Mouse (Mus musculus): Measurements from ENCODE around the gene Gm28035.

The Gm28035 gene

GRCm38 (mm10) chr2:30306087-30306486 is 65.7 kb downstream of the Gm28035 start:
- in situ Hi-C loops (cut with MboI): no loop called here

DNA sequence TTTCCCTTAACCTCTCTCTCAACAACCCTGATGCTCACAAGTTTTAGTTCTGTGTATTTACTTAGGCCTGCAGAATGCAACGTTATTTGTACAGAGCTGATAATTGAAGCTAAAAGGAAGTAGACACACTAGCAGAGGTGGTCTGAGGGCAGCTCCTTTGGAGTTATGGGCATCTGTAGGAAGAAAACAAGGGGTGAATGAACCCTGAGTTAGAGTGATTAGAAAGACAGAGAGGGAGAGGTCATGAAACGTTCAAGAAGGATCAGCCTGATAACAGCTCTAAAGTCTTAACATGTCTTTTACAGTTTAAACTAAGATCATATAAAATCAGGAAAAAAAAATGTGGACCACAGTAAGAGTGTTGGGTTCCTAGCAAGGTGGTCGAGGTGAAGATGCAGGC is 69.0 kb downstream of the Gm28035 start:
- in situ Hi-C loops (cut with MboI): no loop called here

- in situ Hi-C loops (cut with MboI): no loop called here
Observed at GRCm38 (mm10) chr2:30311481-30311880, 71.1 kb downstream of the Gm28035 start.

DNA sequence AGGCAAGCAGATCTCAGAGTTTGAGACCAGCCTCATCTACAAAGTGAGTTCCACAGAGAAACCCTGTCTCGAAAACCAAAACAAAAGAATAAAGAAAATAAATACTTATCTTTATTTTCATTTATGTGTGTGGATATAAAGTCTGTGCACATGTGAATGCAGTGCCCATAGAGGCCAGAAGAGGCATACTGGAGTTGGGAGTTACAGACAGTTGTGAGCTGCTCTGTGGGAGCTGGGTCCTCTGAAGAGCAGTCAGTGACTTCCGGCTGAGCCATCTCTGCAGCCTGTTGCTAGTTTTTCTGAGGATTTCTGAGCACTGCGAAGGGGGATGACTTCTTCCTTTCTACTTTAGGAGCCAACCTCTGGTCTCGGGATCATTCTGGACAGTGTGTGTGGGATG is 75.8 kb downstream of the Gm28035 start:
- in situ Hi-C loops (cut with MboI): no loop called here

DNA sequence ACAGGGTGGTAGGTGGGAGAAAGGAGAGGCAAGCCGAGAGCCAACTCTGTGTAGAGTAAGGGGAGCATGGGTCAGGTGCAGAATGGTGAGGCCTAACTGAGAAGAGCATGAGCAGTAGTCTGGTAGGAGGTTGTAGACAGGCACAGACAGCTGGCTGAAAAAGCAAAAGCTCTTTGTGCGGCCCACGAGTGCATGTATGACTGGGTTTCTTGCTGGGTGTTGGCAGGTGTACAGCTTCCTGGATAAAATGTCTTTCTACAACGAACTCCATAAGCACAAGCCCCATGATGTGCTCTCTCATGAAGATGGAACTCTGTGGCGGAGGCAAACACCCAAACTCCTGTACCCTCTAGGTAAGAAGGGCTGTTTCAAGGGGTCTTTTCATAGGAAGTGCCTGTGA is 76.6 kb downstream of the Gm28035 start:
- in situ Hi-C loops (cut with MboI): no loop called here

DNA sequence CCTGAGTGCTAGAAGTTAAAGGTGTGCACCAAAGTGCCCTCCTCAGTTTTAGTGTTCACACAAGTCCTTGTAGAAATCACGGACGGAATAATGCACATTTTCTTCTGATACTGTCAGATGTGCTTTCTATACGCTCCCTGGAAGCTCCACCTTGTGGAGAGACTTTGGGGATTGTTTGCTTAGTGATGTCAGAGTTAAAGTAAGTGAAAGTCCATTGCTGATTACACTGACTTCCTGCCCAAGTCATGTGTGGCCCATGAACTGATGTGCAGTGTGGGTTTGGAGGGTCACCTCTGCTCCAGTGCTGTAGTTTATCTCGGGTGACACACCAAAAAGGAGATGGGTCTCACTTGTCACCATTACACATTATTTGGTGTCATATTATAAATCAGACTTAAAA is 78.9 kb downstream of the Gm28035 start:
- in situ Hi-C loops (cut with MboI): no loop called here

DNA sequence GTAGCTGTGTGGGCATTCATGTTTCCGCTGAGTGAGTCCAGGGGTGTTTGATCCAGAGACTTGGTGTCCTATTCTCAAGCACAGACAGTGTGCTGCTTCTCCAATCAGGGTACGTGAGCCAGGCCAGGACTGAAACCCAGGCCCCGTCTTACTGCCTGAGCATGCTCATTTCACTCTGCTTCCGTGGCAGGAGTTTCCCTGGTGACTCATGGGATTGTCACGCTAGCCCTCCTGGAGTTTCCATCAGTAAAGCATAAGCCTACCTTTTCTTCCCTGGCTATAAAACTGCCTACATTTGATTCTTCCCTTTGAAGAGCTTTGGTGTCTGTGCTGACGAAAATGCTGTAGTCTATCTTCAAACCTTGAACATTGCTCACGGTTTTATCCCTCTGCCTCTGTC is 82.7 kb downstream of the Gm28035 start:
- in situ Hi-C loops (cut with MboI): no loop called here

- in situ Hi-C loops (cut with MboI): no loop called here
Observed at GRCm38 (mm10) chr2:30325296-30325695, 84.9 kb downstream of the Gm28035 start.

GRCm38 (mm10) chr2:30327276-30327675 is 86.9 kb downstream of the Gm28035 start:
- in situ Hi-C loops (cut with MboI): no loop called here

DNA sequence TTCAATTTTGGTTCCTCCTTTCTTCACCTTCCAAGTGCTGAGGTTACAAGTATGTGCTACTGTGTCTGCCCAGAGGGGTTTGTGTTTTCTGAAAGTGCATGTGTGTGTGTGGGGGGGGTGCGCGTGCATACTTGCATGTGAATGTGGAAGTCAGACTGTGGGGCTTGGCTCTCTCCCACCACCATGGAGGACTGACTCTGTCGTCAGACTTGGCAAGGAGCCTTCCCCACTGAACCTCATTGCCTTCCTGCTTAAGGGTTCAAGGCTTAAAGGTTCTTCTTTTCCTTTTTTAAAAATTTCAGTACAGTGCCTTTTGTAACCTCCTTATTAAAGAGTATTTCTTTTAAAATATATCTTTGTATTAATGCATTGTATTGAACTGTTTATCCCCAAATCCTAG is 88.4 kb downstream of the Gm28035 start:
- in situ Hi-C loops (cut with MboI): no loop called here
